In the genomic region with DNA sequence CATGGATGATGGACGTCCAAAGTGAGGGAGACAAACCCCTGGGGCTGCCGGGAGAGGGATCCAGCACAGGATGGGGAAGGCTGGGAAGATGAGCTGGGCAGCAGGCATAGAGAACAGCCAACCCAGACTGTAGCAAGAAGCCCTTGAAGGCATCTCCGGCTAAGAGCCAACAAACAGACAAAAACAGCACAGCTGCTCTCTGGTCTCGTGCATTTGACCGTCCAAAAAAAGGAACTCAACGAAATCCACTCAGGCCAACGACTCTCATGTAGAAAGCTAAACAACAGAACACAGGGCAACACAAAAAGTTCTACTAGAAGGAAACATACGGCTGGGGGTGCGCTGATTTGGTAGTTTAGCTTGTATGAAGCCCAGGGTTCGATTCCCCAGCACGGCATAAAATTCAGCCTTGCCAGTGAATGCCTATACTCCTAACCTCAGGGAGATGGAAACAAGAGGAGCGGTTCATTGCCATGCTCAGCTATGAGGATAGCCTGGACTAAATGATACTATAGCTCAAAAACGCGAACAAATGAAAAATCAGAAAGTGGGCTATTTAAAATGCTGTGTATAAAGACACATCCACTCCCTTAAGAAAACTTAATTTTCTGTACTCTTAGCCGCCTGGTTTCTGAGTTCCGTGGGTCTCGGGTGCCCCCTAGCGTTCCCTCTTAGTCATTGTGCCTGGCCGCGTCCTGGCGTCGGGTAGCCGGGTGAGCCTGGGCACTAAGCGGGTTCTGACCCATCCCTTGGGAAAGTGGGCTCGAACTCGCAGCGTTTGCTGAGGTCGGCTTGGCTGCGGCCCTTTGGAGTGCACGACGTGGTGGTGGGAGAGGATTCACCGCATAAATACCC, we compare ENCODE assay signal across 1 mouse cellular context.
TF ChIP-seq lines count a peak whose summit lies in the region.

No protein-coding gene starts in this region.

TF ChIP-seq in MEL, 35 proteins besides CTCF, POLR2A, EP300 and RAD21 (continued from another document):
- TF ChIP-seq ETS1 (IDR thresholded peaks at IDR 0.05; ENCODE audit: low read depth, low read length) (peak; percentile 23; the same call in 1 of the 2 replicates), MXI1 (IDR thresholded peaks at IDR 0.05; ENCODE audit: low read depth, low read length) (peak; percentile 55), BHLHE40 (IDR thresholded peaks at IDR 0.05; ENCODE audit: borderline replicate concordance, low read depth, low read length) (peak; percentile 73), SMC3 (IDR thresholded peaks at IDR 0.05; ENCODE audit: low read depth, low read length) (peak; percentile 73)
